Mouse (Mus musculus) heart, embryonic 11.5 days (tissue): ENCODE measurements around the gene Cux1. TPM values are rescaled to one million over a fixed set of nuclear protein-coding genes. Genes with fewer than 3 reads are reported as not detected.

Experiments
- ATAC-seq: fragments of 200-750 bp; cut with Nextera tagmentation; replicated peaks from 2 replicates; pipeline ENCODE4 v1.8.0; 2017; ENCODE audit warnings: moderate library complexity; ENCODE audit not compliant: insufficient number of reproducible peaks, low FRiP score, low TSS enrichment
- H3K27ac ChIP-seq: fragments of 300-500 bp; sonication (generic); 2 replicates; pipeline ENCODE4 v1.5.1; 2014; ENCODE audit warnings: mild to moderate bottlenecking, low read depth, low read length
- H3K27me3 ChIP-seq: fragments of 300-500 bp; sonication (generic); 2 replicates; pipeline ENCODE4 v1.6.1; 2014; ENCODE audit warnings: mild to moderate bottlenecking, low read length, mixed read lengths; ENCODE audit not compliant: control insufficient read depth, insufficient read depth
- H3K36me3 ChIP-seq: fragments of 300-500 bp; sonication (generic); 2 replicates; pipeline ENCODE4 v1.6.1; 2014; ENCODE audit warnings: mild to moderate bottlenecking, low read length, moderate library complexity, mixed read lengths; ENCODE audit not compliant: control insufficient read depth, insufficient read depth
- H3K4me1 ChIP-seq: fragments of 300-500 bp; sonication (generic); 2 replicates; pipeline ENCODE4 v1.6.1; 2014; ENCODE audit warnings: low read length; ENCODE audit not compliant: control insufficient read depth, insufficient read depth
- H3K4me2 ChIP-seq: fragments of 300-500 bp; sonication (generic); 2 replicates; pipeline ENCODE4 v1.6.1; 2014; ENCODE audit warnings: mild to moderate bottlenecking, moderate library complexity
- H3K4me3 ChIP-seq: fragments of 300-500 bp; sonication (generic); 2 replicates; pipeline ENCODE4 v1.5.1; 2014; ENCODE audit warnings: low read depth, low read length
- H3K9ac ChIP-seq: fragments of 300-500 bp; sonication (generic); 2 replicates; pipeline ENCODE4 v1.6.1; 2014; ENCODE audit warnings: mild to moderate bottlenecking, low read depth, low read length, moderate library complexity
- H3K9me3 ChIP-seq: fragments of 300-500 bp; sonication (generic); replicated peaks from 2 replicates; pipeline ENCODE4 v1.6.1; 2016; ENCODE audit warnings: low read length; ENCODE audit not compliant: control insufficient read depth
- WGBS: fragments of 180-500 bp; shearing (Covaris S2); extraction: QIAGEN DNeasy Blood & Tissue Kit; methylation state at CpG from one replicate; pipeline ENCODE4 v1.1.7; 2014; ENCODE audit not compliant: insufficient replicate concordance; 5-methylcytosine and 5-hydroxymethylcytosine counted together
- polyA plus RNA-seq: library from polyadenylated mRNA; unstranded; fragments of >200 nt; fragmentation: Nextera tagmentation; extraction: Ambion mirVana; gene quantifications from 2 replicates; pipeline ENCODE4 v1.2.1, GENCODE M21; 2014

The Cux1 gene
- polyA plus RNA-seq, 1 experiment from 2014 or later, result 67.5 TPM

DNA sequence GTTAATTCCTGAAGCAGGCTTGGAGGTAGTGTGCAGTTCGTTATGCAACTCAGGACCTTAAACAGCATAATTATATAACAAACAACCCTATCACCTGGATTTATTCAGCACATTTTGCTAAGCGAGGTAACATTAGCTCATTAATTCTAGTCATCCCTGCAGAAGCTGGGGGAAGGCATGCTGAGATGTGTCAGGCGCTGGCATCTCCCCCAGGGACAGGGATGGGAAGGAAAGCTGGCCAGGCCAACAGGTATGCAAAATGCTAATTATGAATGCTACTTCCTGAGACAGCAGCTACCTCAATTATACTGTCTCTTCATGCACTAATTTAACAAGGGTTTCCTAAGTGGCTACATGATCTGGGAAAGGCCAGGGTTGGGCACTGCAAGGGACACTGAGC, 190.2 kb downstream of the Cux1 start:
- H3K27ac ChIP-seq, result no peak overlapping the region

DNA sequence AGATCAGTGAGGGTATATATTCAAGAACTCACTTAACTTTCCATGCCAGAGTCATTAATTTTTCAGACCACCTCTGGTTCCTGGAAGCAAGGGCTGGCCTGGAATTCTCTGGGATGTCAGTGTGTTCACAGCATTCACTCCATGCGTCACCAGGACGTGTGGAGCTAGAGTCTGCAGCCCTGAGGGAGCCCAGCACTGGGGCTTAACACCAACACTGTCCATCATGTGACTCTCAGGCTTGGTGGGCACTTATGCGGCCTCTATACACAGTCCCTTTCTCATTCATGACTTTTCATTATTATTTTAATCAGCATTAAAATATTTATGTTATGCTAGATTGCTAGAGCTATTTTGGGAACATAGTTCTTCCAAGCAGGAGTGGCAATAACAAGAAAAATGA, 191.9 kb downstream of the Cux1 start:
- Histone ChIP-seq H3K9ac (no peak overlapping the region), H3K27ac (peak overlapping the region; percentile 57), H3K4me1 (peaks cover 16% of the 10 kb centered on the region), H3K36me3 (0 out of 2 replicates have a peak, but pooled peaks cover 5% of the 10 kb centered on the region), H3K9me3 (0 out of 2 replicates have a peak, but pooled peaks cover 4% of the 10 kb centered on the region), H3K4me3 (no peak overlapping the region), H3K4me2 (no peak overlapping the region), H3K27me3 (no peaks in the 10 kb centered on the region)
- 0 out of 2 replicates have a peak, but pooled peaks have one; percentile 57 for ATAC-seq
- WGBS, result 48% methylated on average over 3 of the region's 3 CpGs

More for the DNA sequence above, 190.2 kb downstream of the Cux1 start:
- 0 out of 2 replicates have a peak, but pooled peaks cover 4% of the 10 kb centered on the region for H3K9me3 ChIP-seq
- 0 out of 2 replicates have a peak, but pooled peaks cover 5% of the 10 kb centered on the region for H3K36me3 ChIP-seq
- no peak overlapping the region for H3K4me2 ChIP-seq
- no peak overlapping the region for H3K9ac ChIP-seq
- no peak for ATAC-seq
- H3K27me3 ChIP-seq, result no peaks in the 10 kb centered on the region
- WGBS, result 89% methylated on average over 3 of the region's 3 CpGs
- H3K4me3 ChIP-seq, result no peak overlapping the region
- peaks cover 19% of the 10 kb centered on the region for H3K4me1 ChIP-seq

DNA sequence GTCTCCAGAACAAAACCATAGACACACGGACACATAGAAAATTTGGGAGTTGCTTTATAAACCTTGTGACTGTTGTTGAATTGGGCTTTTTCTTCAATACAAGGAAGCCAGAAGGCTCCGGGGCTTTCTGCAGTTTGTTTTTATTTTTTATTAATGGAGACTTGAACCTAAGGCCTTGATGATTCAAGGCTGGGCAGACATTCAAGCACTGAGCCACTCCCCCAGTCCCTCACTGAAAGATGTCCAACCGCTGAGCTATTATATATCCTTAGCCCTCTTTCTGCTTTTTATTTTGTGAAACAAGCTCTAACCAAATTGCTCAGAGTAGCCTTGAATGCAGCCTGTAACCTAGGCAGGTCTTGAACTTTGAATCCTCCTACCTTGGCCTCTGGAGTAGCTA, 195.0 kb downstream of the Cux1 start:
- Histone ChIP-seq H3K9ac (no peak overlapping the region), H3K4me2 (no peak overlapping the region), H3K9me3 (no peaks in the 10 kb centered on the region), H3K4me3 (no peak overlapping the region), H3K4me1 (peaks cover 15% of the 10 kb centered on the region), H3K36me3 (peaks cover 5% of the 10 kb centered on the region; the same call in 1 of the 2 replicates), H3K27me3 (no peaks in the 10 kb centered on the region), H3K27ac (no peak overlapping the region)
- WGBS, result 96% methylated on average over 3 of the region's 3 CpGs
- no peak for ATAC-seq

DNA sequence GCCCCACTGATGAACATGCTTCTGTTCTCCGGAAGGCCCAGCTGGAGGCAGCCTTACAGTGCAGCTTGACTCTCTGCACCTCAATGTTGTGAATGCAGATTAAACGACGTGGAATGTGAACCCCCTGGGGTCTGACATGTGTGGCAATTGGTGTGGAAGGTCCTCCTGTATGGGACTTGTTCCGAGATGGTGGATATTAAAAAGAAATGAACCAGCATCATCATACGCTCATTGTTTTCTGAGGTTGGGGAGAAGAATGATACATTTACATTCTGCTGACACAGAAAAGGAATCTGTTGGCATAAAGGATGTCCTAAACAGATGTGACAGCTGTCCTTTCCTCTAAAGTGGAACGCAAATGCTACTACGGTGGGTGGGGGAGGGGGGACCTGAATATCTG, 203.9 kb downstream of the Cux1 start:
- ATAC-seq, result no peak
- Histone ChIP-seq H3K4me3 (no peak overlapping the region), H3K27ac (no peak overlapping the region), H3K9me3 (no peaks in the 10 kb centered on the region), H3K4me1 (no peaks in the 10 kb centered on the region), H3K9ac (no peak overlapping the region), H3K36me3 (no peaks in the 10 kb centered on the region; the same call in 1 of the 2 replicates), H3K27me3 (no peaks in the 10 kb centered on the region), H3K4me2 (no peak overlapping the region)
- 77% methylated on average over 7 of the region's 7 CpGs for WGBS

DNA sequence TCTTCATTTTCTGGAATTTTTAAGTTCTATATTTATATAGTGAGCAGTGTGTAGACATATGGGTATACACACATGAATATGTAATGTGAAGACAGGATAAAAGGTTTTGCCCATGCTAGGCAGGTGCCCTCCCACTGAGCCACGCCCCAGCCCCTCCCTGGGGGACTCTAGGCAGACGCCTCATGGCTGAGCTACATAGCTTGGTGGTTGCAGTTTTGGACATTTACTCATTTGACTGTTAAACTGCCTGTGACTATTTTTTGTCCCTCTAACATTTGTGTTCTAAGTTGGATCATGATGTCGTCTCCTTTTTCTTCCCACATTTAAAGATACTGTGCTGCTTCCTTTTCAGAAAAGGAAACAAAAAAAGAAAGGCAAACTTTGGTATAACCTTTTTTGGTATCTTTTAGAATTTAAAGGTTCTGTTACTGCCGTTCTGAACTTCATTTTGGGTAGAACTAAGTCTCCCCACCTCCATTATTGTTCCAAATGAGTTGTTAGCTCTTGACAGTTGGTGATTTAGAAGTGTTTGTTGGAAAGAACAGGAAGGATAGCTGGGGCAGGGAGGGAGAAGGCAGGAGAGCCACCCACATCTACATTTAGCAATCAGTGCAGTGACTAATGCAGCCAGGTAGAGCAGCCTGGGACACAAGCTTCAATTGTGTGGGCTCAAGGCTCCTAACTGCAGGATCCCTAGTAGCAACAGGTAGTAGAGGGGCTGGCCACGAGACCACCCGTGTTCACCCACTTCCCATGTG, 204.6 kb downstream of the Cux1 start:
- no peaks in the 10 kb centered on the region for H3K27me3 ChIP-seq
- 85% methylated on average over 6 of the region's 6 CpGs for WGBS
- no peaks in the 10 kb centered on the region for H3K9me3 ChIP-seq
- H3K4me1 ChIP-seq, result 0 out of 2 replicates have a peak, but pooled peaks cover 3% of the 10 kb centered on the region
- ATAC-seq, result no peak
- no peak overlapping the region for H3K9ac ChIP-seq
- no peaks in the 10 kb centered on the region; the same call in 1 of the 2 replicates for H3K36me3 ChIP-seq
- no peak overlapping the region for H3K27ac ChIP-seq
- no peak overlapping the region for H3K4me2 ChIP-seq
- H3K4me3 ChIP-seq, result no peak overlapping the region

DNA sequence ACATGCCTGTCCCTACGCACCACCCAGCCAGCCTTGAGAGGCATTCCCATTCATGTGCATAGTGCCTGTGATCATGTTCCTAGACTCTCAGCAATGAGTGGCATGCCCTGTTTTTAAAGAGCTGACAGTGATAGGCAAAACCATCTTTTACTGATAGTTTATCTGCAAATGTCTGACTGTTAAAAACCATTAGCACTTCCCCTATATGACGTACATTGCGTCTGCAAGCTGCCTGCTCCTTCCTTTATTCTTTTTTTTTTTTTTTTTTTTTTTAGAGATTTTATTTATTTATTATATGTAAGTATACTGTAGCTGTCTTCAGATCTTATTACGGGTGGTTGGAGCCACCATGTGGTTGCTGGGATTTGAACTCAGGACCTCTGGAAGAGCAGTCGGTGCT, 205.3 kb downstream of the Cux1 start:
- Histone ChIP-seq H3K27me3 (no peaks in the 10 kb centered on the region), H3K9ac (no peak overlapping the region), H3K9me3 (no peaks in the 10 kb centered on the region), H3K4me2 (no peak overlapping the region), H3K27ac (no peak overlapping the region), H3K4me1 (0 out of 2 replicates have a peak, but pooled peaks cover 3% of the 10 kb centered on the region), H3K36me3 (no peaks in the 10 kb centered on the region; the same call in 1 of the 2 replicates), H3K4me3 (no peak overlapping the region)
- ATAC-seq, result no peak
- 82% methylated on average over 5 of the region's 5 CpGs for WGBS

DNA sequence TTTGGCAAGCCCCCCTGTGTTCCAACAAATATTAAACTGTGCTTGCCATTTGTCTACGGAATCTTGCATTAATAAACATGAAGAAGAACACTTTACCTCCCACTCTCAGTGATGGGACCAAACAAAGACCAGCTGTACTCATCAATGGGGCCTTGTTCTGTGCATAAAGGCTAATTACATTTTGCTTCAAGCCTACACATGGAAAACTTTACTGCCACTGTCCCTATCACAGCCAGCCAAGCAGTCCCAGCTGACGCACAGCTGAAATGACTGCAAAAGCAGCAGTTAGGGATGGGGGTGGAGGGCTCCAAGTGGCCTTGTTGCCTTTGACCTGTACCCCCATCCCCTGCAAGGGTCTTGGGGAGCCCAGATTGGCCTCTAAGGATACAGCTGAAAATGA, 210.1 kb downstream of the Cux1 start:
- no peak overlapping the region for H3K9ac ChIP-seq

DNA sequence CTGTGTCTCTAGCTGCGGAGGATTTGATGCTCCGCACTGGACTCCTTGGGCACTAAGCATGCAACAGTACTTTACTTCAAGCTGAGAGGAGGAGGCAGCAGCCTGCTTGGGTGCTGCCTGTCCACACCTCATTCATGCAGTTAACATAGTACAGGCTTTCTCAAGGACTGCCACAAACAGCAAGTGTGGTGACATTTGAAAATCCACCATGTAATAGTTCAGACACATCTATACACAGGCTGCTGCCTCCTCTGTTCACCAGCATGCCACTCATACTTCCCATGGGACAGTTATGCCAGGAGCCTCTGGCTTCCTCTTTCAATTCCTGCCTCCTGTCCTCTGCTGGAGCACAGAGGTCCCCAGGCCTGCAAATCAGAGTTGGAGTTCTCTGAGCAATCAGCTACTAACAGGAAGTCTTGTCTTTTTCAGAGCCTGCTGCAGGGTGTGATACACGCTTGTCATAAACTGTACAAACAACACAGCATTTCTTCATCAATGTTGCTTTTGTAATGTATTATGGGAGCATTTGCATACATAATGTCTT, 211.6 kb downstream of the Cux1 start:
- Histone ChIP-seq H3K4me1 (peaks cover 15% of the 10 kb centered on the region), H3K36me3 (no peaks in the 10 kb centered on the region; the same call in 1 of the 2 replicates), H3K9me3 (no peaks in the 10 kb centered on the region), H3K9ac (no peak overlapping the region), H3K4me2 (no peak overlapping the region), H3K27me3 (no peaks in the 10 kb centered on the region), H3K4me3 (no peak overlapping the region), H3K27ac (peak overlapping the region; percentile 64; the same call in 1 of the 2 replicates)
- 62% methylated on average over 3 of the region's 3 CpGs for WGBS
- no peak for ATAC-seq

More for the DNA sequence above, 210.1 kb downstream of the Cux1 start:
- Histone ChIP-seq H3K4me2 (no peak overlapping the region), H3K9me3 (no peaks in the 10 kb centered on the region), H3K4me3 (no peak overlapping the region), H3K4me1 (peaks cover 15% of the 10 kb centered on the region), H3K27ac (no peak overlapping the region), H3K36me3 (no peaks in the 10 kb centered on the region; the same call in 1 of the 2 replicates), H3K27me3 (no peaks in the 10 kb centered on the region)
- no peak for ATAC-seq
- WGBS, result 65% methylated on average over 2 of the region's 2 CpGs
